Mouse (Mus musculus) right cerebral cortex, postnatal 36 days (tissue): ENCODE measurements around the gene Zfp36l1.

Experiments
- DNase-seq, 2 experiments: peaks; one replicate each; pipeline ENCODE4 v3.0.0; 2022; ENCODE audit warnings: low spot score in 2 of 2, mixed read lengths in 1 of 2

The Zfp36l1 gene

GRCm38 (mm10) chr12:80112852-80113551, at the start of gene Zfp36l1:
Gene Zfp36l1 (minus strand): TSS chr12:80113013.
- DNase-seq: peak; percentile 46 to 54

DNA sequence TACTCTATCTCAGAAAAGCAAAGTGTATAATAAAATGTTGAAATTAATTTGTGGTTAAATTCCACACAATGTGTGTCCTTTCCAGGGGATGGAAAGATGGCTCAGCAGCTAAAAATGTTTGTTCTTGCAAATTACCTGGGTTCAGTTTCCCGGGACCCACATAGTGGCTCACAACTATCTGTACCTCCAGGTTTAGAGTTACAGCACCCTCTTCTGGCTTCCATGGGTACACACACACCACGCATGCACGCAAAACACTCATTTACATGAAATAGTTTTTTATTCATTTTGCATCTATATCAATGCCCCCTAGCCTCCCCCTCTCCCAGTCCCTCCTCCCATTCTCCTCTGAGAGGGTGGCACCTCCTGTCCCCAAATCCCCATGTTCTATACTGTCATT, 49.6 kb upstream of the Zfp36l1 start:
- no peak for DNase-seq

- no peak for DNase-seq
Measured at GRCm38 (mm10) chr12:80157675-80158074, 44.9 kb upstream of the Zfp36l1 start.

GRCm38 (mm10) chr12:80153687-80154326, 41.0 kb upstream of the Zfp36l1 start:
- no peak for DNase-seq

DNA sequence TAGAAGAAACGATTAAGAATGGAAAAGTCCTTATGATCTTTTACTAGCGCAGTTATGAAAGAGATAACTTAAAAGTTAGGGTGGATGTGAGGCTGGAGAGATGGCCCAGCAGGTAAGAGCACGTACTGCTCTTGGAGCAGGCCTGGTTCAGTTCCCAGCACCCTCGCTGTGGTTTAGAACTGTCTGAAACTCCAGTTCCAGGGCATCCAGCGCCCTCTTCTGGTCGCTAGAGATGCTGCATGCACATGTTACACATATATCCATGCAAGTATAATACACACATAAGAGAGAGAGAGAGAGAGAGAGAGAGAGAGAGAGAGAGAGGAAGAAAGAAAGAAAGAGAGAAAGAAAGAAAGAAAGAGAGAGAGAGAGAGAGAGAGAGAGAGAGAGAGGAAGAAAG, 40.3 kb upstream of the Zfp36l1 start:
- DNase-seq: no peak

- no peak for DNase-seq
Measured at GRCm38 (mm10) chr12:80151821-80152220, 39.0 kb upstream of the Zfp36l1 start.

DNA sequence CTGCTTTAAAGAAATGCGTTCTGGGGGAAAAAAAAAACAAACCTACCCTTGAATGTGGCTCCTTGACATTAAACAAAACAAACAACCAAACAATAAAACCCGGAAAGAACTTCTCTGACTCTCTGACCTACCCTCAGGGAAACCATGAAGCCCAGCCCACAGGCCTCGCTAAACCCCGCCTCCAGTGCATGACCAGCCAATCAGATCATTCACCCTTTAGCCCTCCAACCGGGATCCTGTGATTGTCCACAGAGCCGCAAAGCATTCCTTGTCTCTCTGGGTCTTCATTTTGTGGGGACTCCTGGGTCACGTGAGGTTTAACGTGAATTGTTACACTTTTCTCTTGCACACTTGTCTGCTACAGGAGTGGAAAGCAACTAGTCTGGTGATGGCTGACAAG, 37.8 kb upstream of the Zfp36l1 start:
- DNase-seq: no peak

DNA sequence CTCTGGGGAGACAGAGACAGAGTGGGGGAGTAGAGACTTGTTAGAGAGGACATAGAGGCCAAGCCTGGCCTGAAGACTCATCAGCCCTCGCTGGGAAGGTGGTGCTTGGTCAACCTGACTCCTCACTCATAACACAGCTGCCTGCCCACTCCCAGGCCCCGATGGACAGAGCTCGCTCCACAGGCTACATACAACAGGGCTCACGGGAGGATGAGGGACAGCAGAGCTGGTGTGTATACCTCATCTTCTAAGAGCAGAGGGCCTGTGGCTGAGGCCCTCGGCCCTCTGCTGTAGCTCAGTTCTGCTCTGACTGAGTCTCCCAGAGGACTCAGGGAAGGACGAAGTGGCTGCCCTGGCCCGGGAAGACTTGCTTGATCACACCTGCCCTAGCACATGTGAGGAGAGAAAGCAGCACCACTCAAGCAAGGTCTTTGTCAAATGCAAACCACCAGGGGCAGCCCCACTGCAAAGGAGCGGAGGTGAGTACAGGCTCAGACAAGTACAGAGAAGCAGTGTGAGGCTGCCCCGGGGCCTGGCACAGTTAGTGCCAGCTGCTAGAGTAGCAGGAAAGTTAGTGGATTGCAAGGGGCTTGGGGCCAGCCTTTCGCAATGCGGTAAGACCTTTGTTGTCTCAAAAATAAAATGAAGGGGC, 34.9 kb upstream of the Zfp36l1 start:
- DNase-seq: no peak

DNA sequence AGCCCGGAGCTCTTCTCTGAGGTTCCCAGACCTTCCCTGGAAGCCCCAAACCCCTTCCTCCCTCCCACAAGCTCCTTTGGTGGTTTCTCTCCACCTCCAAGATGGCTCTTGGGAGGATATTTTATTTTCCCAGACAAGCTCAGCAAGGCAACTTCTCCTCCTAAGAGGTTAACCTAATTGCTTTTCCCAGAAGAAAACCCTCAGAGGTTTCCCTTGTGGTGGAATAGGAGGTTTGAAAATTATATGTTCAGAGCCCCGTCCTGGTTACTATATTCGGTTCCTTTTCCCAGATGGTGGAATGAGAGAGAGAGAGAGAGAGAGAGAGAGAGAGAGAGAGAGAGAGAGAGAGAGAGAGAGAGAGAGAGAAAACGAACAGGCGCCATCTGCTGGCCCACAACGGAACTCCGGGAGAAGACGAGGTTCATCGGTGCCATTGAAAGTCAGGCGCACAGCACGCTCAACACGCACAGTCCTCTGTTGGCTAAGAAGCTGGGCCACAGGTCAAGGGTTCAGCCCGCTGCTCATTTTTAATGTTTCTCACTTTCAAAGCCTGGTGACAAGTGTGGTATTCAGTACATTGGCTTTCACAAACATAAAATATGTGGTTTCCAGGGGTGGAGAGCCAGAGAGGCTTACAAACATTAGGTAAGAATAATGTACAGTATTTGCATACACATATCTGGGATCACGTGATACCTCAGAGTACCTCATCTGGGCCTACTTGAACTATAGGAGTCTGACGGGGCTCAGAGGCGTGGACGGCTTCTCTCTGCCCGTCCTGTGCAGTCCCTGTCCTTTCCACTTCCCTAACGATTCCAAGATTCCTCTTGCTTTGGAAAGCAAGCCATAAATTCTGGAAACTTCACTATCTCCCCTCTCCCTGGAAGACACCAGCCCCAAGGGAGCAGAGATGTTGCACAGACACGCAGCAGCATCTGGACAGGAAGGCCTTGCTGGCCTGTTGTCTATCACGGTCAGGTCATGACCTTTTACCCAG, 33.7 kb upstream of the Zfp36l1 start:
- peak in 1 of 2 experiments; percentile 51 for DNase-seq

DNA sequence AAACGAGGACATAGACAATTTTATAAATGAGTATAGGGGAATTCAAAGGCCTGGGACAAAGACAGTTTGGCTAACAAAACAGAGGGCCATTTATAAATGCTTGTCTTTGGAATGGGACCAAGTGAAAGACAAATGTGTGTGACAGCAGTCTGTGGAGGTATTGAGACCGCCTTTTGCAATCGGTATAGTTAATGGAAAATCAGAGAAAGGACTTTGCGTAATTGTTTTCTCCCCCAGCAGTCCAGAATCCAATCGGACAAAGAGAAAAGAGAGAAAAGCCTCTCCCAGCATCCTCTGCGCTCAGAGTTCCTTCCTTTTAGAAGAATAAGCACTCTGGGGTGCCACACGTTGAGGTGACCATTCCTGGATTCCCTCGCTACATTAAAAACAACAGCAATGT, 32.6 kb upstream of the Zfp36l1 start:
- DNase-seq: no peak

GRCm38 (mm10) chr12:80144846-80145245, 32.0 kb upstream of the Zfp36l1 start:
- DNase-seq: no peak

- DNase-seq: no peak
Measured at GRCm38 (mm10) chr12:80141470-80141869, 28.7 kb upstream of the Zfp36l1 start.

DNA sequence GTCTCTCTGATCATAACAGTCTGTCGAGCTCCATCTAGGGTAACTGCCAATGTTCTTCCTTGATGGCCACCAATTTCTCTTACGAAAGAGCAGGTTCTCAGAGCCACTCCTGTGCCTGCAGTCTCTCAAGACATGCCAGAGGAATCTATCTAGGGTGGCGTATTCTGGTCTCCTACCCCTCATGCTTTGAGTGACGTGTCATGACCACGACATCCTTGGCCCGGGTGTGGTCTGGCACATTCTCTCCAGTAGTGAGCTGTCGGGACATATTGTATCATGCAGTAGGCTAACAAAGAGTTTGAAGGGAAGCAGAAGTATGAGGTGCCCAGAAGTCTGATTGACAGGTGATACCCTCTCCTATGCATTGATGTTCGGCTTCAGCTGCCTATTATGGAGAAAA, 28.2 kb upstream of the Zfp36l1 start:
- no peak for DNase-seq

GRCm38 (mm10) chr12:80137744-80138143, 24.9 kb upstream of the Zfp36l1 start:
- no peak for DNase-seq

DNA sequence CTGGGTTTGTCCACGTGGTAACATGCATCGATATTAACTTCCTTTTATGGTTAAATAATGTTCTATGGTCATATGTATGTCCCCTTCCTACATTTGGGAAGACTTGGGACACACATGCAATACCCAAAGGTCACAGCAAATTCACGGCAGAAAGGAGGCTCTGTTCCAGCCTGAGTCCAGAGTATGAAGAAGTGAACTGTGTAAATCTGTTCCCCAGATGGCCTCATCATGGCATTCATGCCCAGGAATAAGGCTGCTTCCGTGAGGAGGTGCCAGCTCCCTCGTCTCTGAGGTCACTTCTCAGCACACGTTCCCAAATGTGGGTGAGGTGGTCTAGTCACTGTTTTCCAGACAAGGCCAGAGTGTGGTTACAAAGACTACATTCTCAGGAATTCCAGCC, 24.4 kb upstream of the Zfp36l1 start:
- DNase-seq: no peak

DNA sequence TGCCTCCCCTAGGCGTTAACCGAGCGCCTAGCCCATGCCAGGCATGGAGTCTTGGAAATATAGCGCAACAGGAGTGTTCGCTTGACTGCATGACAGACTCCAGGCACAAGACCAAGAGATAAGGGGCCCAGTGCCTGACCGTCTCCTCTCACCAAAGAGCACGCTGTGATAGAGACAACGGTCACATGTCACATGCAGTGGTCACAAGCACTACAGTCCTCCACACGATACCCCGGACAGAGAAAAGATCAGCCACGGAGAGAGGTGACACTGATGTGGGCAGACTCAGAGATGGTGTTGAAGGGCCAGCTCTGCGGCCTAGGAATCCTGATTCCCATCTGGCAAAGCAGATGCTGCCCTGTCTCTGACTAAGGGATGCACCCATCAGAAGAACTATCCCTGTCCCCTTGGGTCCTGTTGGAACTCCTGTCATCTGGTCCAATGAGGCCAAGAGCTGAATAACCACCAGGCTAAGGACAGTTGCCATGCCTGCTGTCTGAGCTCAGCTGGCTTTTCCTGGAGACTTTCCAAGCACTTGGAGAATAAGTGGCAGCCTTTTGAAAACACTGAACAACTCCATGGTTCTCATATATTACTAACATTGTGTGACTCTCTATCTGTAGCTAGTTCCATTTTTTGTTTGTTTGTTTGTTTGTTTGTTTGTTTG, 23.6 kb upstream of the Zfp36l1 start:
- DNase-seq: no peak

GRCm38 (mm10) chr12:80135173-80135572, 22.4 kb upstream of the Zfp36l1 start:
- DNase-seq: no peak

DNA sequence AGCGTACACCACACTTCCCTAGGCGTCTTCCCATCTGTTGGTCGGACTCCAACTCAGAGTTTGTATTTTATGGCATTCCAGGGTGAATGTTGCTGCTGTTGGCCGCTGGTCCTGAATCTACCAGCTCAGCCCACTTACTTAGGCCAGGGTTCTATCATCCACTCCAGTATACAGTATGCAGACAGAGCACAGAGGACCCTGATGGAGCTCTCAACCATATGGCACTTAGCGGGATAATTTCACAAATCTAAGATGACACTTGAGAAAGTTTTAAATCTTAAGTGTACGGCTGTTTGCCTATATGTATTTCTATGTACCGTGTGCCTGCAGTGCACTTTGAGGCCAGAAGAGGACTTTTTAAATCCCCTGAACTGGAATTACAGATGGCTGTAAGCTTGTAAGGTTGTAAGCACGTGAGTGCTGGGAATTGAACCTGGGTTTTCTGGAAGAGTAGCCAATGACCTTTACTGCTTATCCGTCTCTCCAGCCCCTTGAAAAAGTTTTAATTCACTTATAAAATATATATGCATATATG, 20.3 kb upstream of the Zfp36l1 start:
- DNase-seq: no peak

- peak in 1 of 2 experiments; percentile 47 for DNase-seq
Measured at GRCm38 (mm10) chr12:80132250-80133003, 19.6 kb upstream of the Zfp36l1 start.
